In genomic region chr1:76113281-76113680, GRCm38 (mm10) we compare ENCODE assay signal across 15 mouse cellular contexts.
DNase-seq lines count a peak whose midpoint lies in the region; ATAC-seq and TF ChIP-seq lines count a peak whose summit lies in the region.
"Had no signal": no experiment of that assay in that cellular context is flagged by ENCODE, and none has a peak within 500 bp of the region (broad histone marks: within the 10 kb centered on the region; RNA-seq: fewer than 3 reads in every experiment).

No protein-coding gene starts in this region.

- H3K9ac ChIP-seq in lung, embryonic 15.5 days, result no peak overlapping the region
- no peak overlapping the region for H3K9ac ChIP-seq in forebrain, postnatal 0 days
- H3K9ac ChIP-seq: heart, embryonic 13.5 days; kidney, embryonic 15.5 days; liver, postnatal 0 days; midbrain, embryonic 13.5 days; neural tube, embryonic 13.5 days had no signal

- no peaks in the 10 kb centered on the region for H3K9me3 ChIP-seq in heart, embryonic 10.5 days
- H3K9me3 ChIP-seq in lung, embryonic 15.5 days, result no peaks in the 10 kb centered on the region
- H3K9me3 ChIP-seq in forebrain, postnatal 0 days (ENCODE audit: low read length), result no peaks in the 10 kb centered on the region
- H3K9me3 ChIP-seq: heart, embryonic 13.5 days; kidney, embryonic 15.5 days; midbrain, embryonic 13.5 days; neural tube, embryonic 13.5 days had no signal

- ATAC-seq in lung, embryonic 15.5 days (ENCODE audit: borderline replicate concordance, extremely low read depth, low FRiP score, low TSS enrichment), result no peak
- ATAC-seq in forebrain, postnatal 0 days, result no peak
- ATAC-seq: hindbrain, embryonic 16.5 days; liver, postnatal 0 days; midbrain, embryonic 13.5 days had no signal

- TF ChIP-seq POLR2A in thymus, adult 2 months (IDR thresholded peaks at IDR 0.05; ENCODE audit: control insufficient read depth, extremely low read depth, insufficient read depth, low read length, poor library complexity), result no peak

- H3K4me3 ChIP-seq in heart, embryonic 10.5 days, result no peak overlapping the region
- no peak overlapping the region for H3K4me3 ChIP-seq in lung, embryonic 15.5 days
- H3K4me3 ChIP-seq in thymus, adult 2 months (ENCODE audit: control insufficient read depth, insufficient read depth, low read length), result no peak overlapping the region
- no peak overlapping the region for H3K4me3 ChIP-seq in forebrain, postnatal 0 days (ENCODE audit: low read depth, low read length)
- H3K4me3 ChIP-seq: heart, embryonic 13.5 days; kidney, embryonic 15.5 days; midbrain, embryonic 13.5 days; neural tube, embryonic 13.5 days had no signal

- H3K4me1 ChIP-seq in heart, embryonic 10.5 days, result no peaks in the 10 kb centered on the region
- no peaks in the 10 kb centered on the region for H3K4me1 ChIP-seq in lung, embryonic 15.5 days
- no peaks in the 10 kb centered on the region for H3K4me1 ChIP-seq in thymus, adult 2 months (replicated peaks; ENCODE audit: control insufficient read depth, insufficient read depth, low read length)
- no peaks in the 10 kb centered on the region for H3K4me1 ChIP-seq in forebrain, postnatal 0 days (ENCODE audit: insufficient read depth)
- H3K4me1 ChIP-seq: heart, embryonic 13.5 days; kidney, embryonic 15.5 days had no signal

- no peaks in the 10 kb centered on the region for H3K27me3 ChIP-seq in heart, embryonic 10.5 days (ENCODE audit: insufficient read depth, poor library complexity, severe bottlenecking)
- H3K27me3 ChIP-seq in lung, embryonic 15.5 days, result no peaks in the 10 kb centered on the region
- H3K27me3 ChIP-seq in thymus, adult 2 months (ENCODE audit: control insufficient read depth, insufficient read depth, low read length), result no peaks in the 10 kb centered on the region
- H3K27me3 ChIP-seq in forebrain, postnatal 0 days (ENCODE audit: insufficient read depth, low read length), result no peaks in the 10 kb centered on the region
- H3K27me3 ChIP-seq: heart, embryonic 13.5 days; kidney, embryonic 15.5 days; neural tube, embryonic 13.5 days had no signal

- peak; percentile 37 to 48 for DNase-seq in heart, adult 18-20 months
- DNase-seq in heart, embryonic 10.5 days (ENCODE audit: low spot score), result no peak
- peak; percentile 24 for DNase-seq in brain, adult 2 months (ENCODE audit: low read depth, low spot score)
- peak; percentile 7 to 24 for DNase-seq in gastrocnemius, adult 8-10 months (ENCODE audit: low spot score in 2 of 2)
- DNase-seq in thymus, adult 2 months, result no peak
- DNase-seq in forebrain, postnatal 0 days, result no peak
- no peak for DNase-seq in thymus, postnatal 14 days
- DNase-seq: layer of hippocampus, adult 9-11 months; liver, postnatal 0 days had no signal

- no peak overlapping the region for H3K4me2 ChIP-seq in lung, embryonic 15.5 days
- H3K4me2 ChIP-seq in forebrain, postnatal 0 days (ENCODE audit: low read depth), result no peak overlapping the region
- H3K4me2 ChIP-seq: heart, embryonic 13.5 days; kidney, embryonic 15.5 days; midbrain, embryonic 13.5 days; neural tube, embryonic 13.5 days had no signal

- 85% methylated on average over 3 of the region's 3 CpGs for WGBS in heart, embryonic 10.5 days
- WGBS in lung, embryonic 15.5 days, result 60% methylated on average over 3 of the region's 3 CpGs
- WGBS in thymus, adult 2 months, result 96% methylated on average over 3 of the region's 3 CpGs
- WGBS in forebrain, postnatal 0 days, result 81% methylated on average over 3 of the region's 3 CpGs

- no peak overlapping the region for H3K27ac ChIP-seq in heart, embryonic 10.5 days
- peak overlapping the region; percentile 32 for H3K27ac ChIP-seq in lung, embryonic 15.5 days
- no peak overlapping the region for H3K27ac ChIP-seq in thymus, adult 2 months (ENCODE audit: control insufficient read depth, insufficient read depth, low read length)
- no peak overlapping the region for H3K27ac ChIP-seq in forebrain, postnatal 0 days (ENCODE audit: low read depth, low read length)
- H3K27ac ChIP-seq: heart, embryonic 13.5 days; kidney, embryonic 15.5 days; midbrain, embryonic 13.5 days; neural tube, embryonic 13.5 days had no signal

- no peaks in the 10 kb centered on the region for H3K36me3 ChIP-seq in heart, embryonic 10.5 days
- no peaks in the 10 kb centered on the region for H3K36me3 ChIP-seq in lung, embryonic 15.5 days
- H3K36me3 ChIP-seq in thymus, adult 2 months (ENCODE audit: control insufficient read depth, insufficient read depth, low read length), result no peaks in the 10 kb centered on the region
- H3K36me3 ChIP-seq in forebrain, postnatal 0 days (ENCODE audit: insufficient read depth), result no peaks in the 10 kb centered on the region
- H3K36me3 ChIP-seq: heart, embryonic 13.5 days; kidney, embryonic 15.5 days; midbrain, embryonic 13.5 days; neural tube, embryonic 13.5 days had no signal

- TF ChIP-seq CTCF in thymus, adult 2 months (IDR thresholded peaks at IDR 0.05; ENCODE audit: borderline replicate concordance, control insufficient read depth, extremely low read depth, insufficient read depth, low read length, poor library complexity), result no peak
- TF ChIP-seq CTCF in forebrain, postnatal 0 days (IDR thresholded peaks at IDR 0.05; ENCODE audit: low read depth), result no peak

Comparison
In these comparisons a context has a peak if more than half of its experiments do, and no peak if none do; other contexts are left out.
1. DNase-seq: peak in heart, adult 18-20 months (2 of 2), brain, adult 2 months (single experiment) and gastrocnemius, adult 8-10 months (2 of 2); none in heart, embryonic 10.5 days (single experiment), thymus, adult 2 months (single experiment), forebrain, postnatal 0 days (single experiment) and thymus, postnatal 14 days (single experiment).